ENCODE assay signal across 14 mouse cellular contexts in genomic region chr5:14088100-14088499, GRCm38 (mm10).
DNase-seq lines count a peak whose midpoint lies in the region; ATAC-seq and TF ChIP-seq lines count a peak whose summit lies in the region.
"Had no signal": no experiment of that assay in that cellular context is flagged by ENCODE, and none has a peak within 500 bp of the region (broad histone marks: within the 10 kb centered on the region; RNA-seq: fewer than 3 reads in every experiment).

No protein-coding gene starts in this region.

- H3K27me3 ChIP-seq in lung, embryonic 14.5 days (ENCODE audit: insufficient read depth, low read length), result no peaks in the 10 kb centered on the region
- H3K27me3 ChIP-seq: Patski had no signal

- H3K27ac ChIP-seq in lung, embryonic 14.5 days (ENCODE audit: low read depth), result peak overlapping the region; percentile 26; the same call in 1 of the 2 replicates

- H3K4me2 ChIP-seq in lung, embryonic 14.5 days, result no peak overlapping the region
- H3K4me2 ChIP-seq: liver, embryonic 11.5 days had no signal

- ATAC-seq in lung, embryonic 14.5 days (ENCODE audit: insufficient read depth), result peak; percentile 58; the same call in 1 of the 2 replicates
- ATAC-seq: midbrain, embryonic 16.5 days; Patski had no signal

- no peak for TF ChIP-seq CTCF in lung, embryonic 14.5 days (IDR thresholded peaks at IDR 0.05; ENCODE audit: low read depth)

- DNase-seq in cerebellum, postnatal 14 days, result peak; percentile 19 to 48
- no peak for DNase-seq in cerebellum, adult 9-10 months
- DNase-seq in lung, embryonic 14.5 days, result peak; percentile 73
- DNase-seq in lung, postnatal 10 days, result no peak
- peak; percentile 45 for DNase-seq in layer of hippocampus, adult 9-11 months
- peak; percentile 55 to 65 for DNase-seq in right cerebral cortex, postnatal 10 days (ENCODE audit: low spot score in 2 of 2)
- DNase-seq in spleen, adult 12 weeks (ENCODE audit: low spot score), result no peak
- DNase-seq in adrenal gland, adult 2 months, result no peak
- DNase-seq: B cell, adult 2 months; embryo, embryonic 11 days; kidney, adult 8-10 months had no signal

- 43% methylated on average over 2 of the region's 2 CpGs for WGBS in lung, embryonic 14.5 days

- H3K36me3 ChIP-seq in lung, embryonic 14.5 days (ENCODE audit: insufficient read depth), result no peaks in the 10 kb centered on the region

- no peak overlapping the region for H3K4me3 ChIP-seq in lung, embryonic 14.5 days (ENCODE audit: low read depth, low read length)

- H3K9me3 ChIP-seq in lung, embryonic 14.5 days (ENCODE audit: low read depth, low read length), result no peaks in the 10 kb centered on the region

- no peak overlapping the region for H3K9ac ChIP-seq in lung, embryonic 14.5 days

- no peaks in the 10 kb centered on the region for H3K4me1 ChIP-seq in lung, embryonic 14.5 days (ENCODE audit: insufficient read depth)

Comparison
In these comparisons a context has a peak if more than half of its experiments do, and no peak if none do; other contexts are left out.
1. DNase-seq: peak in cerebellum, postnatal 14 days (2 of 2), lung, embryonic 14.5 days (single experiment), layer of hippocampus, adult 9-11 months (single experiment) and right cerebral cortex, postnatal 10 days (2 of 2); none in cerebellum, adult 9-10 months (single experiment), lung, postnatal 10 days (single experiment), spleen, adult 12 weeks (single experiment) and adrenal gland, adult 2 months (single experiment).